8 mouse cellular contexts compared by ENCODE assay signal in the genomic region with DNA sequence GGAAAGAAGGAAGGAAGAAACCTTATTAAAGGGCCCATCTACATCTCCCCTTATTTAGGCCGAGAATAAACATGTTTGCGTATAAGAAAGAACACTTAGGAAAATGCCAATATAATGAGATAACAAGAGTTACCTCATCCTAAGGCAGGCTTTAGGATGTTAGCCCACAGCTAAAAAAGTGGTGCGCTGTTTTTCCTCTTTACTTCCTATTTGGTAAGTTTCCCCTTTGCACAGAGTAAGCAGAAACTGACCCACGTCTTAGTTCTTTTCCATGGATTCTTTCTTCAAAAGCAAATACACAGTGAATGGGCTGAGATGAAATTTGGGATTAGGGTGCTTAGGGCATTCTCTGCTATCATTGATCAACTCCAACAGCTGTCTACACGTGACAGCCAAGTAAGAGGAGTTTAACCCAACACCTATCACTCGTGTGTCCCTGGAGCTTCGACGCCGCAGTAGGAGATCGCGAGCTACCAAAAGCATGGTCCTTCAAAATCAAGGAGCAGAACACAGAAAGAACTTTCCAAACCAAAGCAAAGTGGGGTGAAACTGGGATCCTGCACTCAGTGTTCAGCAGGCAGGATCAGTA. TPM values are rescaled to one million over a fixed set of nuclear protein-coding genes. Genes with fewer than 3 reads are reported as not detected.
DNase-seq lines count a peak whose midpoint lies in the region; ATAC-seq and TF ChIP-seq lines count a peak whose summit lies in the region.

No protein-coding gene starts in this region.

- peak overlapping the region; percentile 68 for H3K9ac ChIP-seq in limb, embryonic 13.5 days

- H3K9me3 ChIP-seq in forebrain, embryonic 10.5 days, result no peaks in the 10 kb centered on the region
- no peaks in the 10 kb centered on the region for H3K9me3 ChIP-seq in limb, embryonic 13.5 days

- peaks cover 27% of the 10 kb centered on the region for H3K27me3 ChIP-seq in forebrain, embryonic 10.5 days (ENCODE audit: poor library complexity, severe bottlenecking)
- H3K27me3 ChIP-seq in limb, embryonic 13.5 days, result no peaks in the 10 kb centered on the region

- H3K4me3 ChIP-seq in forebrain, embryonic 10.5 days, result peak overlapping the region; percentile 57
- peak overlapping the region; percentile 48 for H3K4me3 ChIP-seq in limb, embryonic 13.5 days
- H3K4me3 ChIP-seq in olfactory bulb, adult 2 months (ENCODE audit: insufficient read depth, low read depth, low read length), result peak overlapping the region; percentile 49

- no peaks in the 10 kb centered on the region for H3K36me3 ChIP-seq in forebrain, embryonic 10.5 days (replicated peaks)
- H3K36me3 ChIP-seq in limb, embryonic 13.5 days, result no peaks in the 10 kb centered on the region

- H3K27ac ChIP-seq in forebrain, embryonic 10.5 days, result peak overlapping the region; percentile 54; the same call in 1 of the 2 replicates
- H3K27ac ChIP-seq in limb, embryonic 13.5 days, result no peak overlapping the region
- no peak overlapping the region for H3K27ac ChIP-seq in olfactory bulb, adult 2 months (ENCODE audit: insufficient read depth, low read depth, low read length)

- no peak for ATAC-seq in limb, embryonic 13.5 days (ENCODE audit: low FRiP score, low read depth)

- H3K4me1 ChIP-seq in forebrain, embryonic 10.5 days, result peaks cover 16% of the 10 kb centered on the region
- H3K4me1 ChIP-seq in limb, embryonic 13.5 days, result 0 out of 2 replicates have a peak, but pooled peaks cover 5% of the 10 kb centered on the region
- H3K4me1 ChIP-seq in olfactory bulb, adult 2 months (ENCODE audit: control insufficient read depth, insufficient read depth, low read length), result peaks cover 12% of the 10 kb centered on the region; the same call in 1 of the 2 replicates

- TF ChIP-seq POLR2A in olfactory bulb, adult 2 months (IDR thresholded peaks at IDR 0.05; ENCODE audit: insufficient read depth, low read depth, low read length), result no peak

- WGBS in forebrain, embryonic 10.5 days, result 53% methylated on average over 11 of the region's 11 CpGs
- 35% methylated on average over 11 of the region's 11 CpGs for WGBS in limb, embryonic 13.5 days
- WGBS in olfactory bulb, adult 2 months, result 57% methylated on average over 11 of the region's 11 CpGs

- H3K4me2 ChIP-seq in limb, embryonic 13.5 days (replicated peaks), result peak overlapping the region; percentile 82

- DNase-seq in retina, embryonic 14.5 days (ENCODE audit: low spot score), result peak; percentile 21
- DNase-seq in retina, postnatal 1 day, result no peak
- DNase-seq in forebrain, embryonic 10.5 days (ENCODE audit: extremely low spot score, low spot score), result no peak
- no peak for DNase-seq in thymus, postnatal 14 days
- no peak for DNase-seq in ovary, postnatal 10 days (ENCODE audit: low spot score)
- DNase-seq in gastrocnemius, adult 8-10 months (ENCODE audit: low spot score in 2 of 2), result no peak

- no peak for TF ChIP-seq CTCF in olfactory bulb, adult 2 months (IDR thresholded peaks at IDR 0.05; ENCODE audit: insufficient read depth, low read depth, low read length)

RNA-seq across cellular contexts. Expression of a gene that starts 7.6 kb away (rescaled TPM):
- polyA plus RNA-seq in forebrain, embryonic 10.5 days (2016; fragmentation: Nextera tagmentation; extraction: Ambion mirVana), result 35.7 and 37.5 TPM in 2 replicates
- polyA plus RNA-seq in limb, embryonic 13.5 days (2015; fragmentation: Nextera tagmentation; extraction: Ambion mirVana), result 24.0 and 24.9 TPM in 2 replicates
- polyA plus RNA-seq in olfactory bulb, adult 2 months (2012; ENCODE audit: insufficient read depth, insufficient read length, low replicate concordance, missing spikeins), result not detected in 2 replicates
- 10 to 100 TPM; 35.3 to 47.4 (median 37.5) TPM for total RNA-seq in gastrocnemius, adult 8-10 months (2022)
